Mouse (Mus musculus) lung, adult 2 months (tissue): ENCODE data around the gene Cblb.

Experiments used
- CTCF ChIP-seq: fragments of 200-500 bp; IDR thresholded peaks from 2 replicates; pipeline ENCODE4 v1.5.1; 2011; ENCODE audit warnings: mild to moderate bottlenecking, low read length, control low read depth; ENCODE audit not compliant: insufficient read depth
- POLR2A ChIP-seq: fragments of 200-500 bp; IDR thresholded peaks from 2 replicates; pipeline ENCODE4 v1.6.1; 2011; ENCODE audit warnings: low read depth, mild to moderate bottlenecking, control low read depth, low read length, borderline replicate concordance; ENCODE audit errors: extremely low read depth

- TF ChIP-seq CTCF (no peak), POLR2A (no peak)
Measured at GRCm38 (mm10) chr16:52210844-52211606, 180.0 kb downstream of the Cblb start.
